Mouse (Mus musculus) lung, embryonic 14.5 days (tissue): ENCODE data around the gene Catsper2. TPM values are rescaled to one million over a fixed set of nuclear protein-coding genes. Genes with fewer than 3 reads are reported as not detected.

Source experiments
- ATAC-seq: fragments of 200-750 bp; cut with Nextera tagmentation; 2 replicates; pipeline ENCODE4 v1.8.0; 2017; ENCODE audit warnings: mild to moderate bottlenecking, moderate TSS enrichment, moderate library complexity; ENCODE audit not compliant: insufficient read depth
- DNase-seq: peaks from one replicate; pipeline ENCODE4 v3.0.0-alpha.2; 2015
- H3K27ac ChIP-seq: fragments of 300-500 bp; sonication (generic); 2 replicates; pipeline ENCODE4 v1.5.1; 2014; ENCODE audit warnings: low read depth, mild to moderate bottlenecking, moderate library complexity
- H3K27me3 ChIP-seq: fragments of 300-500 bp; sonication (generic); 2 replicates; pipeline ENCODE4 v1.6.1; 2014; ENCODE audit warnings: low read length, control low read depth; ENCODE audit not compliant: insufficient read depth
- H3K36me3 ChIP-seq: fragments of 300-500 bp; sonication (generic); 2 replicates; pipeline ENCODE4 v1.6.1; 2014; ENCODE audit warnings: control low read depth; ENCODE audit not compliant: insufficient read depth
- H3K4me1 ChIP-seq: fragments of 300-500 bp; sonication (generic); 2 replicates; pipeline ENCODE4 v1.6.1; 2014; ENCODE audit warnings: antibody characterized with exemption, control low read depth; ENCODE audit not compliant: insufficient read depth
- H3K4me2 ChIP-seq: fragments of 300-500 bp; sonication (generic); 2 replicates; pipeline ENCODE4 v1.6.1; 2014; ENCODE audit warnings: mild to moderate bottlenecking
- H3K4me3 ChIP-seq: fragments of 300-500 bp; sonication (generic); 2 replicates; pipeline ENCODE4 v1.5.1; 2014; ENCODE audit warnings: low read depth, low read length
- H3K9ac ChIP-seq: fragments of 300-500 bp; sonication (generic); 2 replicates; pipeline ENCODE4 v1.6.1; 2014
- H3K9me3 ChIP-seq: fragments of 300-500 bp; sonication (generic); 2 replicates; pipeline ENCODE4 v1.6.1; 2016; ENCODE audit warnings: low read depth, low read length, control low read depth
- CTCF ChIP-seq: IDR thresholded peaks from 2 replicates; pipeline ENCODE4 v1.5.1; 2016; ENCODE audit warnings: antibody characterized with exemption, low read depth
- WGBS: fragments of 180-500 bp; shearing (Covaris S2); extraction: QIAGEN DNeasy Blood & Tissue Kit; methylation state at CpG from one replicate; pipeline ENCODE4 v1.1.7; 2014; 5-methylcytosine and 5-hydroxymethylcytosine counted together
- microRNA-seq: library from miRNA; unstranded; fragments of <30 nt; microRNA quantifications from one replicate; pipeline ENCODE4, GENCODE M21; 2016; ENCODE audit warnings: borderline number of aligned reads
- polyA plus RNA-seq: library from polyadenylated mRNA; unstranded; fragments of >200 nt; fragmentation: Nextera tagmentation; extraction: Ambion mirVana; gene quantifications from 2 replicates; pipeline ENCODE4 v1.2.1, GENCODE M21; 2014

The Catsper2 gene
- polyA plus RNA-seq, 1 experiment from 2014 or later = 2.6 TPM

DNA sequence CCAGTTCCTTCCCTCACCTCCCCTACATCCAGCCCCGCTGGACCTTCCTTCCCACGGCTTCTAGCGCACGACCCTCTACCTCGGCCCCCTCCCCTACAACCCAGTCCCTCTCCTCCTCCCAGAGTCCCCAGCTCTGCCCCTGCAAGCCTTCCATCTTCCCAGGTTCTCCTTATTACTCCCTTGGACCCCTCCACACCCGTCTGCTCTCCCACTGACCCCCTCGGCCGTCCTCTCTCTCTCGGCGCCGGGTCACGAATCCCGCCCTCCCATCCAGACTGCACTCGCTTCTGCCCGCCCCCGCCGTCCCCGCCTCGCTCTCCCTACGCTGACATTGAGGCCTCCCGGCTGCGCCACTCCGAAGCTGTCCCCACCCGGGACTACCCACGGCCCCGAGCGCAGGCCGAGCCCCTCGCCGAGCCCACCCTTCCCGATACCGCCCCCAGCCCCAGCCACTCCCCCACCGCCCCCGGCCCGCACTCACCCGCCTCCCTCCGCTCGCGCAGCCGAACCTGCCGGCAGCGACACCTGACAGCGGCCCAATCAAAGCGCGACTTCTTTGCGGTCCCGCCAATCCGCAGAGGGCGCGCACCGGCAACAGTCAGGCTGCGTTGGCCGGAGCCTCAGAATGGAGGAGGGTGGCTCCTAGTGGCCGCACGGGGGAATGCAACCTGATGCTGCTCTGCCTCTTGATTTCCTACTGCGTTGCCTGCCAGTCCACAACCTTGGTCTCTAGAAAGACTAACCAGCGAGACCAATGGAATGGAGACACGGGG, 58.6 kb downstream of the Catsper2 start, which contains the start of gene Ppip5k1:
TSS of gene Ppip5k1 (minus strand) at position 577 of the 773 bp plus-strand sequence.
- Histone ChIP-seq H3K4me3 (peak within 1 kb of the TSS; percentile 67), H3K9ac (peak within 1 kb of the TSS; percentile 63), H3K36me3 (no peaks in the 10 kb centered on the region), H3K27ac (no peak within 1 kb of the TSS; the same call in 1 of the 2 replicates), H3K27me3 (peaks cover 18% of the 10 kb centered on the region), H3K9me3 (no peaks in the 10 kb centered on the region), H3K4me2 (peak within 1 kb of the TSS; percentile 90), H3K4me1 (no peaks in the 10 kb centered on the region; the same call in 1 of the 2 replicates)
- DNase-seq = peak; percentile 98
- peak; percentile 96 for ATAC-seq
- WGBS = under 1% methylated on average over 58 of the region's 58 CpGs
- TF ChIP-seq CTCF = peak; percentile 98

DNA sequence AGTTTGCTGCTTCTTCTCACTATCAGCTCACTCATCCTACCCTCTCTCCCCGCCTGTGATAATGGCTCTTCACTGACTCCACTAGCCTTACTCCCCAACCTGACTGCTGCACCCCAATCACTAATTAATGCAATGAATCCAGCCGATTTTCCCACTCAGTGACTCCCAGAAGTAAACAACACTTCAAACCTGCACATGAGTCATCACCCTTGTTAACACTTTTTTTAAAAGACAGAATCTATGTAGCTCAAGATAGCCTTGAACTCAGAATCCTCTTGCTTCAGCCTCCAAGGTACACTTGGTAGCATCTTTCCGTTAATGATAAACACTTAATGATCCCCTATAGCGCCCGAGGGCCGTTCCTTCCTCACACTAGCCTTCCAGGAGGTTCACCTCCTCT, 59.2 kb downstream of the Catsper2 start:
- no peak for TF ChIP-seq CTCF
- peaks cover 15% of the 10 kb centered on the region for H3K27me3 ChIP-seq
- no peak overlapping the region for H3K27ac ChIP-seq
- no peaks in the 10 kb centered on the region; the same call in 1 of the 2 replicates for H3K4me1 ChIP-seq
- WGBS = 3% methylated on average over 6 of the region's 6 CpGs
- no peak for DNase-seq
- peak overlapping the region; percentile 63 for H3K9ac ChIP-seq
- peak overlapping the region; percentile 90 for H3K4me2 ChIP-seq
- H3K4me3 ChIP-seq = peak overlapping the region; percentile 67
- no peak for ATAC-seq
- no peaks in the 10 kb centered on the region for H3K9me3 ChIP-seq
- H3K36me3 ChIP-seq = no peaks in the 10 kb centered on the region

DNA sequence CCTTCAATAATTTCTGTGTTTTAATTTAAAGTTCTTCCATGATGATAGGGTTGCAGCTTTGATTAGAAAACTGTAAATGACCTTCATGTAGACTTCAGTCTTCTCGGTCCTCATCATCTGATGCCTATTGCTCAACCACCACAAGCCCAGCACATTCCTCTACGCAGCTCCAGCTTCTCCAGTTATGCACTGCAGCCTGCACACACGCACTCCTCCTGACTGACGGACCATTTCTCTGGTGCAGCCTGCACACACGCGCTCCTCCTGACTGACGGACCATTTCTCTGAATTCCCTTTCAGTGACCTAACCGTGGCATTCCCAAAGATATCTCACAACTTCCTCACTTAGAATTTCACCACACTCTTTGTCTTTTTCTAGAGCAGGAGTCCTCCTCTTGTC, 60.4 kb downstream of the Catsper2 start:
- peaks cover 4% of the 10 kb centered on the region; the same call in 1 of the 2 replicates for H3K27me3 ChIP-seq
- 0 out of 2 replicates have a peak, but pooled peaks cover 4% of the 10 kb centered on the region for H3K36me3 ChIP-seq
- no peak overlapping the region for H3K9ac ChIP-seq
- TF ChIP-seq CTCF = no peak
- ATAC-seq = no peak
- no peak overlapping the region for H3K4me3 ChIP-seq
- H3K4me2 ChIP-seq = no peak overlapping the region
- WGBS = 53% methylated on average over 8 of the region's 8 CpGs
- no peak for DNase-seq
- no peak overlapping the region for H3K27ac ChIP-seq
- H3K4me1 ChIP-seq = no peaks in the 10 kb centered on the region
- no peaks in the 10 kb centered on the region for H3K9me3 ChIP-seq

Small RNA genes within 50 kb of the gene (microRNA-seq; reads per million reads assigned to microRNA genes)
- gene Gm22953 = not detected

Other genes with a start within 250 kb of the Catsper2 start
- 51.9 and 58.0 TPM in 2 replicates for gene Tubgcp4, start 243.1 kb downstream of the Catsper2 start, polyA plus RNA-seq
- gene Zscan29, start 242.7 kb downstream of the Catsper2 start, polyA plus RNA-seq = 9.7 and 10.8 TPM in 2 replicates
- 55.5 and 73.6 TPM in 2 replicates for gene Trp53bp1, start 142.4 kb downstream of the Catsper2 start, polyA plus RNA-seq
- gene Map1a, start 124.2 kb downstream of the Catsper2 start, polyA plus RNA-seq = 5.5 and 5.7 TPM in 2 replicates
- gene Ppip5k1, start 58.4 kb downstream of the Catsper2 start, polyA plus RNA-seq = 10.5 and 10.8 TPM in 2 replicates
- gene Ckmt1, start 56.1 kb downstream of the Catsper2 start, polyA plus RNA-seq = 0.75 and 1.4 TPM in 2 replicates
- 0.24 TPM in 1 of 2 replicates, not detected in the other for gene Strc, start 26.6 kb downstream of the Catsper2 start, polyA plus RNA-seq
- 628 and 649 TPM in 2 replicates for gene Pdia3, start within 50 bp of the Catsper2 start, polyA plus RNA-seq
- gene Ell3, start 30.5 kb upstream of the Catsper2 start, polyA plus RNA-seq = 9.0 and 10.4 TPM in 2 replicates
- 488 and 525 TPM in 2 replicates for gene Serf2, start 35.4 kb upstream of the Catsper2 start, polyA plus RNA-seq
- 87.4 and 97.0 TPM in 2 replicates for gene Hypk, start 39.5 kb upstream of the Catsper2 start, polyA plus RNA-seq
- 0.47 TPM in 1 of 2 replicates, not detected in the other for gene Serinc4, start 43.0 kb upstream of the Catsper2 start, polyA plus RNA-seq
- 47.9 and 51.2 TPM in 2 replicates for gene Mfap1b, start 60.3 kb upstream of the Catsper2 start, polyA plus RNA-seq
- gene Mfap1a, start 92.9 kb upstream of the Catsper2 start, polyA plus RNA-seq = 24.7 and 25.6 TPM in 2 replicates
- gene Wdr76, start 92.9 kb upstream of the Catsper2 start, polyA plus RNA-seq = 10.2 and 10.4 TPM in 2 replicates